Mouse (Mus musculus): ENCODE data around the gene 2010111I01Rik. TPM values are rescaled to one million over a fixed set of nuclear protein-coding genes. Genes with fewer than 3 reads are reported as not detected.

Gene 2010111I01Rik
- polyA plus RNA-seq, 1 experiment from 2014 or later: 134 TPM

DNA sequence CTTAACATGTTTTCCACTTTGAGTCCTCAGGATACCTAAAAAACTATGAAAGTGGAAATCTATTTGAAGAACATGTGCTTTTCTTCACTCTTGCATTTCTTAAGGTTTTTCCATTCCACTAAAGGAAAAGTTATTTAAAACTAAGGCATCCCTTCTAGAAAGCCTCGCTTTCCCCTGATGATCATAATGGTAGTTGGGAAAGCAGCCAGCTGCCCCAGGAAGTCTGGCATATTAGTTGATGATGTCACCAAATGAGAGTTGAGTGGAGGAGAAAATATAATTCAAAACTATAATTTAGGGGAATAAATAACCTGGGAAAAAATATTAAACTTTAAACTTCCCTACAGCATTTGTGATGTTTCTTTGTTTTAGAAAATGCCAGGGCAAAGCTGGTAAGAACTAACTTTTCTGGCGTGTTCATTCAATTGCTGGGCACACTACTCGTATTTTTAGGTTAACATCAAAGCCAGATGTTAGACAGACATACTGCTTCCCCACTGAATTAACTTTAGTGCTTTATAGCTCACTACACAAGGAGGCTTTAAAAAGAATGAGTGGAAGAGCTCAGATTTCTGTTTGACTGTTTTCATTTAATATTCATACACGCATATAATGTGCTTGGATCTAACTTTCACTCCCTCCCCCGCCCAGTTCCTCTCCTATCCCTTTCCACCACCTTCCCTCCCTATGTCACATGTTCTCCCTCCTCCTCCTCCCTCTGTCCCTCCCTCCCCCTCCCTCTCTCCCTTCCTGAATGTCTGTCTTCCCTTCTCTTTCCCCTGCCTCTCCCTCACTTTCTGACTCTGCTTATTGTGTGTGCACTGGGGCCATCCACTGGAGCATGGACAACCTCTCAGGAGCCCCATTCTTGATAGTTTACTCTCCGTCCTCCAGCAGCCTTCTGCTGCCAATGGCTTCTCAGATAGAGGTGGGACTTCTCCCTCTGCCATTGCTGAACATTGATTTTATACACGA lies 58.8 kb downstream of the 2010111I01Rik start:
- no peaks in the 10 kb centered on the region for H3K4me1 ChIP-seq (ENCODE audit: control insufficient read depth, insufficient read depth, low read length)
- ATAC-seq (ENCODE audit: insufficient number of reproducible peaks, low FRiP score, low TSS enrichment, low read depth): peak; percentile 67; the same call in 1 of the 2 replicates
- H3K9ac ChIP-seq (ENCODE audit: low read length): no peak overlapping the region
- H3K27me3 ChIP-seq (ENCODE audit: control insufficient read depth, insufficient read depth, low read length): no peaks in the 10 kb centered on the region
- no peaks in the 10 kb centered on the region for H3K9me3 ChIP-seq (ENCODE audit: control insufficient read depth, low read length)
- H3K4me2 ChIP-seq (ENCODE audit: low read depth, severe bottlenecking): no peak overlapping the region
- WGBS: 49% methylated on average over 7 of the region's 7 CpGs
- no peak for DNase-seq (ENCODE audit: low spot score)
- no peak overlapping the region for H3K27ac ChIP-seq (replicated peaks; ENCODE audit: low read depth, low read length)
- H3K36me3 ChIP-seq (ENCODE audit: control insufficient read depth, insufficient read depth, low read length): no peaks in the 10 kb centered on the region
- H3K4me3 ChIP-seq (ENCODE audit: low read depth, low read length): no peak overlapping the region

DNA sequence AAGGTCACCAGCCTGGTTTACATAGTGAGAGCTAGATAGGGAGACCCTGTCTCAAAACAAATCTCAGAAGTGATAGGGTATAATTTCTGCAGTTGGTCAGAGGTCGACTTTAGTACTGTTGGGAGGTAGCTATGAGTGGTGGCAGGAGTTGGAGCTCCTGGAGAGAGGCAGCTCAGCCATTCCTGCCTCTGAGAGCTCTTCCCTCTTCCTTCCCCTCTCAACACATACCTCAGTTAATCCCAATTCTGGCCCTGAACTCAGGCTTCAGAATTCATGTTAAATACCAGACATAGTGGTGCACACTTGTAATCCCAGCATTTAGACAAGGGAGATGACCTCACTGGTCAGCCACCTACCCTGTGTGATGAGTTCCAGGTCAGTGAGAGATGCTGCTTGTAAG lies 65.3 kb downstream of the 2010111I01Rik start:
- Histone ChIP-seq H3K27me3 (ENCODE audit: control insufficient read depth, insufficient read depth, low read length) (no peaks in the 10 kb centered on the region), H3K4me2 (ENCODE audit: low read depth, severe bottlenecking) (no peak overlapping the region), H3K9me3 (ENCODE audit: control insufficient read depth, low read length) (no peaks in the 10 kb centered on the region), H3K4me1 (ENCODE audit: control insufficient read depth, insufficient read depth, low read length) (no peaks in the 10 kb centered on the region), H3K9ac (ENCODE audit: low read length) (no peak overlapping the region), H3K36me3 (ENCODE audit: control insufficient read depth, insufficient read depth, low read length) (no peaks in the 10 kb centered on the region), H3K27ac (replicated peaks; ENCODE audit: low read depth, low read length) (no peak overlapping the region), H3K4me3 (ENCODE audit: low read depth, low read length) (no peak overlapping the region)
- ATAC-seq (ENCODE audit: insufficient number of reproducible peaks, low FRiP score, low TSS enrichment, low read depth) (no peak), DNase-seq (ENCODE audit: low spot score) (no peak)
- WGBS: 62% methylated on average over 1 of the region's 1 CpGs

DNA sequence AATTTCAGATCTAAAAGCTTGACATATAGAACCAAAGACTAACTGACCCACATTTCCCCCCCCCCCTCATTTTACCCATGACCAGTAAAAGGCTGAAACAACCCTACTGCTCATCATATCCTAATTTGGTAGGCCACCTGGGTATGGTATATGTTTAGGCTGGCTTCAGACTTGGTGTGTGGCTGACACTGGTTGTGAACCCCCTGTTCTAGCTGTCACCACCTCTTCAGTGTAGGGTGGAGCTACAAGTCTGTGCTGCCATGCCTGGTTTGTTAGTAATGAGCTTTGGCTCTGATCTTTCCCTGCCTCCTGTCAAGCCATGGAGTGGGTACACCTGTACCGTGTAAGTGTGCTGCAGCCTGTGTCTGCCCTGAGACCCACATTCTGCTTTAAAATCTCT lies 66.6 kb downstream of the 2010111I01Rik start:
- H3K4me2 ChIP-seq (ENCODE audit: low read depth, severe bottlenecking): no peak overlapping the region
- WGBS: 90% methylated on average over 1 of the region's 1 CpGs
- no peak overlapping the region for H3K4me3 ChIP-seq (ENCODE audit: low read depth, low read length)
- DNase-seq (ENCODE audit: low spot score) (no peak), ATAC-seq (ENCODE audit: insufficient number of reproducible peaks, low FRiP score, low TSS enrichment, low read depth) (no peak)
- no peaks in the 10 kb centered on the region for H3K27me3 ChIP-seq (ENCODE audit: control insufficient read depth, insufficient read depth, low read length)
- no peaks in the 10 kb centered on the region for H3K4me1 ChIP-seq (ENCODE audit: control insufficient read depth, insufficient read depth, low read length)
- H3K9me3 ChIP-seq (ENCODE audit: control insufficient read depth, low read length): no peaks in the 10 kb centered on the region
- H3K9ac ChIP-seq (ENCODE audit: low read length): no peak overlapping the region
- no peaks in the 10 kb centered on the region for H3K36me3 ChIP-seq (ENCODE audit: control insufficient read depth, insufficient read depth, low read length)
- no peak overlapping the region for H3K27ac ChIP-seq (replicated peaks; ENCODE audit: low read depth, low read length)

DNA sequence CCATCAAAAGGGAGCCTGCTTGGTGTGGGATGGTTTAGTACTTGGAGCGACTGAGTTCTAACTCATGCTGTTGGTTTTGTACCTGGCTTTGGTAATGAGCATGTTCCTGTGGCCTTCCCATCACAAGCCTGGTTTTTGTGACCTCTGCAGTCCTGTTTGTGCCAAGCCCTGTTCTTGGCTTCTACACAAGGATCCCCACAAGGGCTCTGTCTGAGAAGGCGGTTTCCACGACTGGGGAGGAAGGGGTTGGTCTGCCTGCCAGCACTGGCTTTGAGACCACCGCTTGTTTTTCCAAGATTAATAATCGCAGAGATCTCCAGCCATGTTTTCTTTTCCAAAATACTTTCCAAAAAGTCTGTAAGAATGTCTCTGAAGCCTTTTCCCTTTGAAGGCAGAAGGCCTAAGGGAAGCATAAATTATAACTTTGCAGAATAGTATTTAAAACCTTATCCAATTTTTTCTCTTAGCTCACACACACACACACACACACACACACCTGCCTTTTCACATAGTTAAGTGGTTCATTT lies 67.7 kb downstream of the 2010111I01Rik start:
- no peak overlapping the region for H3K9ac ChIP-seq (ENCODE audit: low read length)
- no peaks in the 10 kb centered on the region for H3K9me3 ChIP-seq (ENCODE audit: control insufficient read depth, low read length)
- H3K27me3 ChIP-seq (ENCODE audit: control insufficient read depth, insufficient read depth, low read length): no peaks in the 10 kb centered on the region
- no peak overlapping the region for H3K27ac ChIP-seq (replicated peaks; ENCODE audit: low read depth, low read length)
- WGBS: 87% methylated on average over 5 of the region's 5 CpGs
- ATAC-seq (ENCODE audit: insufficient number of reproducible peaks, low FRiP score, low TSS enrichment, low read depth) (no peak), DNase-seq (ENCODE audit: low spot score) (no peak)
- H3K4me3 ChIP-seq (ENCODE audit: low read depth, low read length): no peak overlapping the region
- H3K4me1 ChIP-seq (ENCODE audit: control insufficient read depth, insufficient read depth, low read length): no peaks in the 10 kb centered on the region
- H3K4me2 ChIP-seq (ENCODE audit: low read depth, severe bottlenecking): no peak overlapping the region
- no peaks in the 10 kb centered on the region for H3K36me3 ChIP-seq (ENCODE audit: control insufficient read depth, insufficient read depth, low read length)

DNA sequence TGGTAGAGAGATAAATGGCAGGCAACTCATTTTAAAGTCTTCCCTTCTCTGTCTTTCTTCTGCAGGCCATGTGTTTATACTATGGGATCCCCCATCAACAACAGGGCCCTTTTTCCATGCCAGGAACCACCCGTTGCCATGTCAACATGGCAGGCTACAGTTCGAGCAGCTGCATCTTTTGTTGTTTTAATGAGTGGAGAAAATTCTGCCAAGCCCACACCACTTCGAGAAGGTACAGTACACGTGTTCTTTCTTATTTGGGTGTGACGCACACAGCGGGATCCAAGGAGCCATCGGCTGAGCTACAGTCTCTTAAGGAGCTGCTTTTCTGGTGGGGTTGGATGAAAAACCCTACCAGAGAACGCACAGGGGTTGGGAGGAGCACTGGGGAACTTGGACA lies 68.3 kb downstream of the 2010111I01Rik start:
- Histone ChIP-seq H3K9ac (ENCODE audit: low read length) (no peak overlapping the region), H3K36me3 (ENCODE audit: control insufficient read depth, insufficient read depth, low read length) (no peaks in the 10 kb centered on the region), H3K4me3 (ENCODE audit: low read depth, low read length) (no peak overlapping the region), H3K27ac (replicated peaks; ENCODE audit: low read depth, low read length) (no peak overlapping the region), H3K4me2 (ENCODE audit: low read depth, severe bottlenecking) (no peak overlapping the region), H3K27me3 (ENCODE audit: control insufficient read depth, insufficient read depth, low read length) (no peaks in the 10 kb centered on the region), H3K4me1 (ENCODE audit: control insufficient read depth, insufficient read depth, low read length) (no peaks in the 10 kb centered on the region), H3K9me3 (ENCODE audit: control insufficient read depth, low read length) (no peaks in the 10 kb centered on the region)
- no peak for DNase-seq (ENCODE audit: low spot score)
- 83% methylated on average over 8 of the region's 8 CpGs for WGBS
- no peak for ATAC-seq (ENCODE audit: insufficient number of reproducible peaks, low FRiP score, low TSS enrichment, low read depth)

DNA sequence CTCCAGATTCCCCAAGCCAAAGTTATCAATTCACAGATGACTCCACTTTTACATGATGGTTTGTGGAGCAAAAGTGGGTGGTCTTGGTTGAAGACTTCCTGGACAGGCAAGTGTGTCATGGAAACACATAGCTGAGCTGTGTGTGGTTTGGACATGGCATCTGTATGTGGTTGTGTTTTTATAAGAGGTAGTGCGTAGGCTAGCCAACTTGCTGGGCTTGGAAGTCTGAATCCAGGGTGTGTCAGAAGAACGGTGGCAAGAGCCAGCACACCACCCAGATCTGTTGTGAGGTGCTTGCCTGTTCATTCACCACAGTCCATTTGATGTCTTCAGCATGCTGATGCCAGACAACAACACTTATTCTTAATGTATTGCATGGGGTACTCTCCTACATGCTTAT lies 68.7 kb downstream of the 2010111I01Rik start:
- no peak overlapping the region for H3K4me3 ChIP-seq (ENCODE audit: low read depth, low read length)
- no peak overlapping the region for H3K27ac ChIP-seq (replicated peaks; ENCODE audit: low read depth, low read length)
- H3K27me3 ChIP-seq (ENCODE audit: control insufficient read depth, insufficient read depth, low read length): no peaks in the 10 kb centered on the region
- no peak overlapping the region for H3K4me2 ChIP-seq (ENCODE audit: low read depth, severe bottlenecking)
- WGBS: 98% methylated on average over 2 of the region's 2 CpGs
- H3K4me1 ChIP-seq (ENCODE audit: control insufficient read depth, insufficient read depth, low read length): no peaks in the 10 kb centered on the region
- no peak overlapping the region for H3K9ac ChIP-seq (ENCODE audit: low read length)
- no peaks in the 10 kb centered on the region for H3K9me3 ChIP-seq (ENCODE audit: control insufficient read depth, low read length)
- ATAC-seq (ENCODE audit: insufficient number of reproducible peaks, low FRiP score, low TSS enrichment, low read depth): no peak
- no peaks in the 10 kb centered on the region for H3K36me3 ChIP-seq (ENCODE audit: control insufficient read depth, insufficient read depth, low read length)
- no peak for DNase-seq (ENCODE audit: low spot score)

DNA sequence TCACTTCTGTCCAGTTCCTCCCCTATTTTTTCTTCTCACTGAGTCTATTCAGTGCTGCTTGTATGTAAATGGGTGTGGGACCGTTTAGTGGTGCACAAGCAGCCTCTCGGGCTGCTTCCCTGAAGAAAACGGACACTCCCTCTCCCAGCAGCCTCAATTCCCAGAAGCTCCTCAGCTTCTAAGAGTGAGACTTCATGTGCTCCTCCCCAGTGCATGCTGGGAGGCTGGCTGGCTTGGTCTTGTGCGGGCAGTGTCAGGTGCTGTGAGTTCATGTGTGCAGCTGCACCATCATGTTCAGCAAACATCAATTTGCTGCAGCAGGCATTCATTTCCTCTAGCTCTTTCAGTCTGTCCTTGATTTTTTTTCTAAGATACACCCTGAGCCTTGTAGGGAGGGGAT lies 70.0 kb downstream of the 2010111I01Rik start:
- no peaks in the 10 kb centered on the region for H3K4me1 ChIP-seq (ENCODE audit: control insufficient read depth, insufficient read depth, low read length)
- no peak overlapping the region for H3K4me2 ChIP-seq (ENCODE audit: low read depth, severe bottlenecking)
- ATAC-seq (ENCODE audit: insufficient number of reproducible peaks, low FRiP score, low TSS enrichment, low read depth) (no peak), DNase-seq (ENCODE audit: low spot score) (no peak)
- WGBS: 75% methylated on average over 4 of the region's 4 CpGs
- H3K27ac ChIP-seq (replicated peaks; ENCODE audit: low read depth, low read length): no peak overlapping the region
- no peak overlapping the region for H3K4me3 ChIP-seq (ENCODE audit: low read depth, low read length)
- no peak overlapping the region for H3K9ac ChIP-seq (ENCODE audit: low read length)
- no peaks in the 10 kb centered on the region for H3K27me3 ChIP-seq (ENCODE audit: control insufficient read depth, insufficient read depth, low read length)
- no peaks in the 10 kb centered on the region for H3K9me3 ChIP-seq (ENCODE audit: control insufficient read depth, low read length)
- H3K36me3 ChIP-seq (ENCODE audit: control insufficient read depth, insufficient read depth, low read length): no peaks in the 10 kb centered on the region

DNA sequence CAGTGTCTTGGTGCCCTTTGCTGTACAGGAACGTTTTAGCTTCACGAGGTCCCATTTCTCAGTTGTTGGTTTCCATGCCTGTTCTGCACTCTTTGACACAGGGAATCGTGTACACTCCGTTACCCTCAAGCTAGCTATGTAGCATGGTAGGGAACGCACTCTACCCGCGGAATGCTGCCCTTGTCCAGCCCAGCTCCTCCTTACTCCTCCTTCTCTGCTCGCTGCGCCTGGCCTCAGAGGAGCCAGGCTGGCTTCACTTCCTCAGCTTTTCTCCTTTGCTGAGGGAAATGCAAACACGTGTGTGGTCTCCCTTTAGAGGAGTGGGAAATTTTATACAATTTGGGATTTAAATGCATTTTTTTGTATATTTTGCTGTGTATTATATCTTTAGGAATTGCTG lies 73.2 kb downstream of the 2010111I01Rik start:
- Histone ChIP-seq H3K27me3 (ENCODE audit: control insufficient read depth, insufficient read depth, low read length) (no peaks in the 10 kb centered on the region), H3K4me1 (ENCODE audit: control insufficient read depth, insufficient read depth, low read length) (no peaks in the 10 kb centered on the region), H3K4me2 (ENCODE audit: low read depth, severe bottlenecking) (no peak overlapping the region), H3K27ac (replicated peaks; ENCODE audit: low read depth, low read length) (no peak overlapping the region), H3K36me3 (ENCODE audit: control insufficient read depth, insufficient read depth, low read length) (no peaks in the 10 kb centered on the region), H3K9me3 (ENCODE audit: control insufficient read depth, low read length) (no peaks in the 10 kb centered on the region), H3K4me3 (ENCODE audit: low read depth, low read length) (no peak overlapping the region), H3K9ac (ENCODE audit: low read length) (no peak overlapping the region)
- DNase-seq (ENCODE audit: low spot score): no peak
- 60% methylated on average over 10 of the region's 10 CpGs for WGBS
- ATAC-seq (ENCODE audit: insufficient number of reproducible peaks, low FRiP score, low TSS enrichment, low read depth): no peak

Data from limb, embryonic 11.5 days (tissue).